Mouse (Mus musculus): ENCODE measurements around the gene Zfp579.
A peak's percentile ranks its signal among the peaks of the same experiment; 100 is the strongest.

The Zfp579 gene

DNA sequence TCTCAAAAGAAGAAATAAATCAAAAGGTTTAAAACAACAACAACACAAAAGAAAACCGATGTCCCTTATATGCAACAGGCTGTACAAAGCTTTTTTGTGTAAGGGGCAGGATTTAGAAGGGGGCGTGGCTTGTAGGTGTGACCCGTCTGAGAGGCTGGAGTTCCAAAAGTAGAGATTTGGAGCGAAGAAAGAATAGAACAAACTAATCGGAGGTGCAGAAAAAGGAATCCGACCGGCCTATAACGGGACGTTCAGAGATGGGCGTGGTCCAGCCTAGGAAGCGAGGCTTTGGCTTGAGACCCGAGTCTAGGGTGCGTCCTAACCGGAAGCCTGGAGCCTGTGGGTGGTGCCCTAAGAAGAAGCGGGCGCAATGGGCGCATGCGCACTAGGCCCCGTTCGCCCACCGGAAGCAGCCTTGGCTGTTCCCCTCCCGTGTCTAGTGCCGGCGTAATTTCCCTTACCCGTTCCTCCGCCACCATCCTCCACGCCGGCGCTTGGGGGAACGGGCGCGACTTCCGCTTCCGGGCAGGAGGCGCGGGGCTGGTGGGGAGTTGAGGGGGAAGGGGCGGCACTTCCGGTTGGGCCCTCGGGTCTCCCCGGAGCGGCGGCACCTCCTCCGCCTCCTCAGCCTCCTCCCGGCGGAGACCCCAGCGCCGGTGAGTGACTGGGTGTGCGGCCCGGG, 24.2 kb upstream of the Zfp579 start, which contains the start of the genes Zfp865 and Ccdc106:
Zfp865 (plus strand) TSS at position 377 of the 682 bp plus-strand sequence.
Ccdc106 (plus strand) TSS at position 554 of the 682 bp plus-strand sequence.
- peak; percentile 39; the same call in 1 of the 2 replicates for TF ChIP-seq GATA4 (IDR thresholded peaks at IDR 0.05; ENCODE audit: insufficient replicate concordance, low read length)

DNA sequence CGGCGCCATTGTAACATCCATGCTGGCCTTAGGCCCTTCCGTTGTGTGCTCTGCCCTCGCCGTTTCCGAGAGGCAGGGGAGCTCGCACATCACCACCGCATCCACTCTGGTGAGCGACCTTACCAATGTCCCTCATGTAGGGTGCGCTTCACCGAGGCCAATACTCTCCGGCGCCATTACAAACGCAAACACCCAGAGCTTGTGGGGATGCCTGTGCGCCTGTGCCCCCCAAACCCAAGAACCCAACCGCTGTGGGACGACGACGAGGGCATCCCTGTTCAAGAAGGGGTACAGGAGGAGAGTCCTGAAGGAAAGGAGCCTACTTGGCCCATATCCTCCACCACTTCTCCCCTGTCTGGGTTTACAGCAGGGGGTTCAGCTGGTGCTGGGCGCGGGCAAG, 22.0 kb upstream of the Zfp579 start:
- no peak for TF ChIP-seq GATA4 (IDR thresholded peaks at IDR 0.05; ENCODE audit: insufficient replicate concordance, low read length)

DNA sequence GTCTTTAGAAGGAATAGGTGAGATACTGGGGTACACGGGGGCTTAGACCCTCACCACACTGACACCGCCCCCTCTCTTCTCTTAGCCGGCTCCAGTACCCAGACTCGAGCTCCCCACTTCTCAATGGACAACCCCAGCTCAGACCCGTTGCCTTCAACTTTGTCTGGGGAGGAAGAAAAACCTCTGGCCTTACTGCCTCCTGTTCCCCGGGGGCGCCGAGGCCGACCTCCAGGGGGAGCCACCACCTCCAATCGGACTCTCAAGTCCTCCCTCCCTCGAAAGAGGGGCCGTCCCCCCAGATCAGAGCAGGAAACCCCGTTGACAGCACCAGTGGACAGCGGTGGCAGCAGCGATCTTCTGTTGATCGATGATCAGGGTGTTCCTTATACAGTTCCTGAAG, 21.4 kb upstream of the Zfp579 start:
- no peak for TF ChIP-seq GATA4 (IDR thresholded peaks at IDR 0.05; ENCODE audit: insufficient replicate concordance, low read length)

DNA sequence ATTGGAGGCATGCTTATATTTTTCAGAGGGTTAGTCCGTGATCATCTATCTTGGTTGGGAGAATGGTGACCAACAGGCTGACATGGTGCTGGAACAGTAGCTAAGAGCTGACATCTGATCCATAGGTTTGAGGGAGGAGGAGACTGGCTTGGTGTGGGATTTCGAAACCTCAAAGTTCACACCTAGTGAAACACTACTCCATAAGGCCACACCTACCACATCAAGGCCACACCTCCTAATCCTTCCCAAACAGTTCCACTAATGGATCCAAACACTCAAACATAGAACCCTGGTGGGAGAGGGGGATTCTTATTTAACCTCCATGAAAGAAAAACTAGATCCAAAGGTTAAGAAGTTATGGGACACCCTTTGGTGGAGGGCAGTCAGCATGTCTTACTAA, 21.0 kb upstream of the Zfp579 start:
- no peak for TF ChIP-seq GATA4 (IDR thresholded peaks at IDR 0.05; ENCODE audit: insufficient replicate concordance, low read length)

DNA sequence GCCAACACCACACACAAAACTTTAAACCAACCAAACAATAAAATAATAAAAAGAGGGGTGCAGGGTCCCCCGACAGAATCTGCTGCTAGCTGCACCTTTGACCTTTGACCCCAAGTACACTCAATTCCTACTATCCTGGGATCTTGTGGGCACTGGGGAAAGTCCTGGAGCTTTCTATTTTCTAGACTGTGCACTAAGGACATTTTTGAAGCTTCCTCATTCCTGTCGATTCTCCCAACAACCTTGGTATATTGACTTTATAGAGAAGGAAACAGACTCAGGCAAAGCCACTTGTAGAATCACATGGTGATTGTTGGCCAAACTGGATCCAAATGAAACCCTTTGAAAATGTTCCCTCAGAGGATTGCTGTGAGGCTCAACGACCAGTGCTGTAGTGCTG, 20.1 kb upstream of the Zfp579 start:
- TF ChIP-seq GATA4 (IDR thresholded peaks at IDR 0.05; ENCODE audit: insufficient replicate concordance, low read length), result no peak

DNA sequence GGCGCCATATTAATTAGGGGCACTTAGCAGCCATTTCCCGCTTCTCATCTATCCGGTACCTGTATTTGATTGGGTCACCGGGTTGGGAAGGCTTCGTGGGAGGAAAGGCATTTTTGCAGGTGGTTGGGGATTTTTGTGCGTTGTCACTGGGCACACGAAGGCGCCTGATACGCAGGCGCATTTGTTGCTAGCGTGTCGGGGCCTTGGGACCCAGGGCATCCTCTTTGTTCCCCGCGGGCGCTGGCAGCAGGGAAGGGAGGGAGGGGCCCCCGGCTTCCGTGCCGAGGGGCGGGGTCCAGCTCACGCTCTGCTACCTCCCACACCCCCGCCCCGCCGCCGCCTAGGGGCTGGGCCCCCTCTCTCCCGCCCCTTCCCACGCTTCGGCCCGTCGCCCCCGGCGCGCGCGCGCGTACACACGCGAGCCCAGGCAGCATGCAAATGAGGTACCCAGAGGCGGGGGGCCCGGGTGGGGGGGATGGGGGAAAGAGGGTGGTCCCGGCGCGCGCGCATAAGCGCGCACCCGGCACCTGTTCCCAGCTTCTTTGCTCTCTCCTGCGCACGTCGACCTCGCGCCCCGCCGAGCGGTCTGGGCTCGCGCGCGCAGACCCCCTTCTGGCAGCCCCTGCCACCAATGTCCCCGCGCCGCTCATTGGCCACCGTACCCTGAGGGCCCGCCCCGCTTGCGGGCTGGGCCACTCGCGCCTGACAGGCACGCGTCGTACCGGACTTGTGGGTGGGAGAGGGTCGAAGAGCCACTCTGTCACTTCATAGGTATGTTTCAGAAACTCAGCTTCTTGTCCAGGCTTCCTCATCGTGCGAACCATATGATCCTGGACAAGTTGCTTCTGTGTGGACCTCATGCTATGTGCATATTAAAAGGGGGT, 19.4 kb upstream of the Zfp579 start, which contains the start of gene Gm44973:
Gm44973 (plus strand) TSS at position 379 of the 884 bp plus-strand sequence.
- peak; percentile 26; the same call in 1 of the 2 replicates for TF ChIP-seq GATA4 (IDR thresholded peaks at IDR 0.05; ENCODE audit: insufficient replicate concordance, low read length)

DNA sequence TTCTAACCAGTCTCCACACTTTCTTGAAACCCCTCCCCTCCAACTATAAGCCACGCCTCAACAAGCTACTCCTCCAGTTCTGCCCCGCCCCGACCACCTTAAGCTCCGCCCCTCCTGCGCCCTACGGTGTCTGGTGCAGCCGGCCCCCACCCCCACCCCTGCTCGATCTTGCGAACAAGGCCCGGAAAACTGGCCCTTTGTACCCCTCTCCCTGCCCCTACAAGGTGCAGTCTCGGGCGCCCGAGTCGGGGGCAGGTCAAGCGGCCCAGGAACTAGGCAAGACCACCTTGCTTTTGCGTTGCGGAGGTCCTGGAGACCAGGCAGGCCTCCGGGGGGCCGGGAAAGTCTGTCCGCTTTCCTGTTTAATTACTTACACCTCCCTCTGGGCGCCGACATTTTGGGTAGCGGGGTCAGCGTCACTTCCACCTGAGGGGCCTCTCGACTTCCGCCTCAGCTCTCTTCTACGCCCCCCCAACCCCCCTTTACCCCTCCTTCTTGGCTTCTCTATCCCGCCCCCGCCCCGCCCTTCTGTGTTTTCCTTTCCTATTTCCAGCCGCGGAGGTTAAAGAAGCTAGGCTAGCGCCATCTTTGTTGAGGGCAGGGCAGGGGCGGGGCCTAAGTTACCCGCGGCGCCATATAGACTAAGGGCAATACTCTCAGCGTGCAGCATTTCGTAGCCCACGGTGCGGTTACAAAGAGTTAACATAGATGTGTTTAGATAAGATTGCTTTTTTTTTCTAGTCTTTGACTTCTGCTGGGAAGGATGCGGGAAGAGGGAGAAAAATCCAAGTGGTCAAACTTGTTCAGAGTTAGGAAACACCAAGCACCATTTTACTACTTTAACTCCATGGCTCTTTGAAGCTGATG, 18.5 kb upstream of the Zfp579 start, which contains the start of the genes Zfp524 and Fiz1:
Zfp524 (plus strand) TSS at position 165 of the 867 bp plus-strand sequence.
Fiz1 (minus strand) TSS at position 447 of the 867 bp plus-strand sequence.
- TF ChIP-seq GATA4 (IDR thresholded peaks at IDR 0.05; ENCODE audit: insufficient replicate concordance, low read length), result no peak

DNA sequence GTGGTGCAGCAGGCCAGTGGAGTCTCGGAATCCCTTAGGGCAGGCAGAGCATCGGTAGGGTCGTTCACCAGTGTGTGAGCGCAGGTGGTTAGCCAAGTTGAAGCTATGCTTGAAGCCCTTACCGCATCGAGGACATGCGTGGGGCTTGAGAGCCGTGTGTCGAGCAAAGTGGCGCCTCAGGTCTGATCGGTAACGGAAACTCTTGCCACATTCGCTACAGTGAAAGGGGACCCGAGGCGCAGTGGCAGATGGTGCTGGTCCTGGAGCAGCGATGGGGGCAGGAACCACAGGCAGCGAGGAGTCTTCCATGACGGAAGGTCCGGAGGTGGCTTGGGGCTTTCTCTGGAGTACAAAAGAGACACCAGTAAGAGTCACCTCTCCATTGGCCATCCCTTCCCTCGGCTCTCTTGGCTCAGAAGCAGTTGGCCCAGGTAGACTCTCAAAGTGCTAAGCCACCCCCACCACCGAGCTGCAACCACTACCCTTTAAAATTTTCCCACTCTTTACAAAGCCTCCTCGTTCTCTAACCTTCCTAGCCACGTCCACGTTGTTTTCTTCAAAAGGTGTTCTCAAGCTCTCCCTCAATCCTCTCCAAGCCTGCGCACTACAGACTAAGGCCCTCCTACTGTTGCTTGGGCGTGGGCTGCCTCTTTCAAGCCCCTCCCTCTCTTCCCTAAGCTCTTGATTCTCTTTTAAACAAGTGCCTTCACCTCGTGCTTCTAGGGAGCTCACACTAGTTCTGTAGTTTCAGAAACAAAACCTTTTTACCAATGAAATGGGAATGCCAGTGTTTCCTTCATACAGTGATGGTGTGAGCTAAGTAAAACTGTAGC, 16.9 kb upstream of the Zfp579 start:
- TF ChIP-seq GATA4 (IDR thresholded peaks at IDR 0.05; ENCODE audit: insufficient replicate concordance, low read length), result no peak

DNA sequence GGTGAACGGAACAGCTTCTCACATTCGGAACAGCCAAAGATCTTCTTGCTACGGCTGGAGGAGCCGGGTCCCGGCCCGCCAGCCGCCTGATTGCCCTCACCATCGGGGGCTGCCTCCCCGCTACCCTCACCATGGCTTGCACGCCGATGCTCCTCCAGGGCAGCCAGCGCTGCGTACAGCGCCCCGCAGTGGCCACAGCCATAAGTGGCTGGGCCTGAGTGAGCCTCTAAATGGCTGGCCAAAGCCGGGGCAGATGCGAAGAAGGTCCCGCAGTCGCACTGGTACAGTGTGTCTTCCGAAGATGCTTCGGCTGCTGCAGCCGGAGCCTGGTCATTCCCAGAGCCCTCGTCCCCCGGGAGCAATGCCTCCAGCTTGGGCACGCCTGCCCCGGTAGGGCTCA, 12.3 kb upstream of the Zfp579 start:
- no peak for TF ChIP-seq GATA4 (IDR thresholded peaks at IDR 0.05; ENCODE audit: insufficient replicate concordance, low read length)

DNA sequence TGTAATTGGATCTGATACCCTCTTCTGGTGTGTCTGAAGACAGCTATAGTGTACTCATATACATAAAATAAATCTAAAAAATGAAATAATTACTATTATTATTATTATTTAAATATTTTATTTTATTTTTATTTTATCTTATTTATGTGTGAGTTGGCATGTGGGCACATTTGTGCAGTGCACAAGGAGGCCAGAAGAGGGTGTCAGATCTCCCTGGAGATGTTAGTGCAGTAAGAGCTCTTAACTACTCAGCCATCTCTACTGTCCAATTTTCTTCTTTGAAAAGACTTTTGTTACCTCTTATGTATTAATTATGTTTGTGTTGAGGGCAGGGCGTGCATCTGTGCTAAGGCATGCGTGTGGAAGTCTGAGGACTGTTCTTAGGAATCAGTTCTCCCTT, 3.9 kb upstream of the Zfp579 start:
- no peak for TF ChIP-seq GATA4 (IDR thresholded peaks at IDR 0.05; ENCODE audit: insufficient replicate concordance, low read length)

DNA sequence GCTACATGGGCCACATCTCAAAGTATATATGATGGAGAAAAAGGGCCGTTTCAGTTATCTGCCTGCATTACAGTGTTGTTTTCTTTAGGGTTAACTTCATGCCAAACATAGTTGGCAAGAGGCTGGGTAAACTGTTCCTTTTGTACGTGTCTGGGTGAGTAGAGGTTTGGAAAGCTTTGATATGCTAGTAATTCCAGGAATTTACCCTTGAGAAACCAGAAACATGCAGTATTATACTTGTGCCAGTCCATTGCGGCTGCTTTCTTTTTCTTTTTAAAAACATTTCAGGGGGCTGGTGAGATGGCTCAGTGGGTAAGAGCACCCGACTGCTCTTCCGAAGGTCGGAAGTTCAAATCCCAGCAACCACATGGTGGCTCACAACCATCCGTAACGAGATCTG, 976 bp upstream of the Zfp579 start:
- TF ChIP-seq GATA4 (IDR thresholded peaks at IDR 0.05; ENCODE audit: insufficient replicate concordance, low read length), result no peak

DNA sequence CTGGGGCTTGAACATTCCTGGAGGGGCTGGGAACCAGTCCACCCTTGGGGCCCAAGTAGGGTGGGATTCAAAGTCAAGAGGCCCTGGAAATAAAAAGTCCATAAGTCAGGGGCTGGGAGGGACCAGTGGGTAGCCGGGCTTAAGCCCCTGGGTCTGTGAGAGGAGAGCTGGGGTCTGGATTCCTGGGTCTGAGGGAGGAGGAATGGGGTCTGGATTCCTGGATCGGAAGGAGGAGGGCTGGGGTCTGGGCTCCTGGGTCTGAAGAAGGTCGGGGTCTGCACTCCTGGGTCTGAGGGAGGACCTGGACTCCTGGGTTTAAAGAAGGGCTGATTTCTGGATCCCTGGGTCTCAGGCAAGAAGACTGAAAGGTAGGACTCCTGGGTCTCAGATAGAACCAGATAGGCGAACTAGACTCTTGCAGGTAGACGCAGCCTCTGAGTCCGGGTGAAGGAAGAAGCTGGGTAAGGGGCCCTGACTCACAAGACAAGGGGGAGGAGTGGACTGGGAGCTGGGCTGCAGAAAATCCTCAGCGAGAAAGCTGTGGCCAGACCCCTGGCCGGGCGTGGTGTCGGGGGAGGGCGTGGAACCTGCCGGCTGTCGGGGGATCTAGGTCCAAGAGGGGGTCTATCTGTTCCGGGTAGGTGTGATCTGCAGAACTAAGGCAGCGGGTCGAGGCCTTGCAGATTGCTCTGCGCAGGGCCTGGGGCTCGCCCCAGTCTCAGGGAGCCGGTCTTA, 523 bp downstream of the Zfp579 start:
- TF ChIP-seq GATA4 (IDR thresholded peaks at IDR 0.05; ENCODE audit: insufficient replicate concordance, low read length), result no peak

DNA sequence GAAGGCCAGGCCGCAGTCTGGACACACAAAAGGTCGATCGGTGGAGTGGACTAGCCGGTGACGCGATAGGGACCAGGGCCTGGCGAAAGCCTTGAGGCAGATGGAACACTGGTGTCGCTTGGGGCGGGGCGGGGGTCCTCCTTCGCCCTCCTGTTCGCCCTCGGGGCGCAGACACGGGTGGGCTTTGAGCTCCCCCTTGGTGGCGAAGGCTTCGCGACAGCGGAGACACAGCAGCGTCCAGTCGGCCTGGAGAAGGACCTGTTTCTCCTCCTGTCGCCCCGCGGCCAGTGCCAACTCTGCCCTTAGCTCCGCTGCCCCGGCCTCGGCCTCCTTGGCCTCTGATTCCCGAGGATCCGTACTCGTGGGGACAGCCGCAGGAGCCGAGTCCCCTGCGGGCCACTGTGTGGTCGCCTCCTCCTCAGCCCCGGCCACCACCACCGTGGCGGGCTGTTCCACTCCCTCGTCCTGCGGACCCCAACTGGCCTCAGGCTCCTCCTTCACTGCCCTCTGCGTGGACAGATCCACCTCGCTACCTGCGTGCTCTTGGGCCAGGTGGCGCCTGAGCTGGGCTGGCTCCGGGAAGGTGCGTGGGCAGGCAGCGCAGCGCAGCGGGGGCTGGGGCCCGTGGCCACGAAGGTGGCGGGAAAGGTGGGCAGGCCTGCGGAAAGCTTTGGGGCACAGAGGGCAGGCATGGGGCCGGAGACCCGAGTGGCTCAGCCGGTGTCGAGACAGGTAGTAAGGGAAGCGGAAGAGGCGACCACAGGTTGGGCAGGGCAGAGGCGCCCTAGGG, 1.8 kb downstream of the Zfp579 start:
- no peak for TF ChIP-seq GATA4 (IDR thresholded peaks at IDR 0.05; ENCODE audit: insufficient replicate concordance, low read length)
